Mouse (Mus musculus) lung, postnatal 36 days (tissue): ENCODE measurements at regions not wholly inside any gene's neighbourhood (a gene's known extent, or its start where the extent isn't known, plus 50 kb on each side); places are given as distances from the start of the nearest gene placed in this dataset.

Experiments used
- DNase-seq: peaks from one replicate; pipeline ENCODE4 v3.0.0; 2022; ENCODE audit warnings: mixed read lengths

- DNase-seq, result no peak
These were observed 143.9 kb upstream of the Gm3448 start for GRCm38 (mm10) chr17:15185217-15185616.

GRCm38 (mm10) chr17:15183800-15184199 is 142.5 kb upstream of the Gm3448 start:
- DNase-seq, result no peak

- DNase-seq, result no peak
These were observed 140.8 kb upstream of the Gm3448 start for GRCm38 (mm10) chr17:15182105-15182504.

GRCm38 (mm10) chr17:15180223-15180860 is 139.0 kb upstream of the Gm3448 start:
- no peak for DNase-seq

- DNase-seq, result no peak
These were observed 138.1 kb upstream of the Gm3448 start for GRCm38 (mm10) chr17:15179411-15179951.

- peak; percentile 74 for DNase-seq
These were observed 136.1 kb upstream of the Gm3448 start for GRCm38 (mm10) chr17:15177390-15177789.

GRCm38 (mm10) chr17:15174354-15174953 is 133.1 kb upstream of the Gm3448 start:
- DNase-seq, result no peak

- no peak for DNase-seq
These were observed 126.6 kb upstream of the Gm3448 start for GRCm38 (mm10) chr17:15167927-15168326.

- no peak for DNase-seq
These were observed 116.5 kb upstream of the Gm3448 start for GRCm38 (mm10) chr17:15157693-15158333.

GRCm38 (mm10) chr17:15152996-15153735 is 111.8 kb upstream of the Gm3448 start:
- DNase-seq, result peak; percentile 50

GRCm38 (mm10) chr17:15152477-15152876 is 111.1 kb upstream of the Gm3448 start:
- DNase-seq, result no peak

- DNase-seq, result no peak
These were observed 110.4 kb upstream of the Gm3448 start for GRCm38 (mm10) chr17:15151695-15152094.

- DNase-seq, result peak; percentile 11
These were observed 105.3 kb upstream of the Gm3448 start for GRCm38 (mm10) chr17:15146607-15147006.

- DNase-seq, result no peak
These were observed 104.0 kb upstream of the Gm3448 start for GRCm38 (mm10) chr17:15145191-15145968.

- DNase-seq, result peak; percentile 40
These were observed 99.1 kb upstream of the Gm3448 start for GRCm38 (mm10) chr17:15140391-15140790.
